Mouse (Mus musculus) kidney, embryonic 15.5 days (tissue): ENCODE measurements around the gene Nup107. TPM values are rescaled to one million over a fixed set of nuclear protein-coding genes. Genes with fewer than 3 reads are reported as not detected.

Experiments
- ATAC-seq: fragments of 200-750 bp; cut with Nextera tagmentation; replicated peaks from 2 replicates; pipeline ENCODE4 v1.8.0; 2017; ENCODE audit warnings: moderate TSS enrichment; ENCODE audit not compliant: low FRiP score
- H3K27ac ChIP-seq: fragments of 300-500 bp; sonication (generic); 2 replicates; pipeline ENCODE4 v1.5.1; 2015; ENCODE audit warnings: mild to moderate bottlenecking, inconsistent platforms
- H3K27me3 ChIP-seq: fragments of 300-500 bp; sonication (generic); 2 replicates; pipeline ENCODE4 v1.6.1; 2015; ENCODE audit warnings: inconsistent platforms
- H3K36me3 ChIP-seq: fragments of 300-500 bp; sonication (generic); 2 replicates; pipeline ENCODE4 v1.6.1; 2015; ENCODE audit warnings: inconsistent platforms
- H3K4me1 ChIP-seq: fragments of 300-500 bp; sonication (generic); 2 replicates; pipeline ENCODE4 v1.6.1; 2015; ENCODE audit warnings: inconsistent platforms
- H3K4me2 ChIP-seq: fragments of 300-500 bp; sonication (generic); 2 replicates; pipeline ENCODE4 v1.6.1; 2015; ENCODE audit warnings: moderate library complexity, mild to moderate bottlenecking, inconsistent platforms
- H3K4me3 ChIP-seq: fragments of 300-500 bp; sonication (generic); replicated peaks from 2 replicates; pipeline ENCODE4 v1.5.1; 2015; ENCODE audit warnings: mild to moderate bottlenecking, inconsistent platforms
- H3K9ac ChIP-seq: fragments of 300-500 bp; sonication (generic); 2 replicates; pipeline ENCODE4 v1.6.1; 2015; ENCODE audit warnings: mild to moderate bottlenecking, inconsistent platforms
- H3K9me3 ChIP-seq: fragments of 300-500 bp; sonication (generic); replicated peaks from 2 replicates; pipeline ENCODE4 v1.6.1; 2016; ENCODE audit warnings: inconsistent platforms
- WGBS: fragments of 180-500 bp; shearing (Covaris S2); methylation state at CpG from one replicate; pipeline ENCODE4 v1.1.7; 2015; ENCODE audit warnings: mixed read lengths; 5-methylcytosine and 5-hydroxymethylcytosine counted together
- polyA plus RNA-seq: library from polyadenylated mRNA; unstranded; fragments of >200 nt; fragmentation: Nextera tagmentation; extraction: Ambion mirVana; gene quantifications from 2 replicates; pipeline ENCODE4 v1.2.1, GENCODE M21; 2015

Nup107 gene
- polyA plus RNA-seq, 1 experiment from 2014 or later = 65.3 TPM

GRCm38 (mm10) chr10:117775401-117776144, 16.9 kb downstream of the Nup107 start:
- H3K36me3 ChIP-seq = peaks cover 93% of the 10 kb centered on the region
- 87% methylated on average over 6 of the region's 6 CpGs for WGBS

GRCm38 (mm10) chr10:117774817-117775120, 17.7 kb downstream of the Nup107 start:
- WGBS = 100% methylated on average over 1 of the region's 1 CpGs
- no peak overlapping the region for H3K27ac ChIP-seq
- no peak overlapping the region for H3K4me2 ChIP-seq
- ATAC-seq = no peak
- no peaks in the 10 kb centered on the region for H3K27me3 ChIP-seq
- H3K9me3 ChIP-seq = no peaks in the 10 kb centered on the region
- H3K9ac ChIP-seq = no peak overlapping the region
- H3K4me1 ChIP-seq = no peaks in the 10 kb centered on the region
- H3K36me3 ChIP-seq = peaks cover 94% of the 10 kb centered on the region
- no peak overlapping the region for H3K4me3 ChIP-seq

More at GRCm38 (mm10) chr10:117775401-117776144, 16.9 kb downstream of the Nup107 start:
- no peak for ATAC-seq
- no peaks in the 10 kb centered on the region for H3K27me3 ChIP-seq
- no peak overlapping the region for H3K9ac ChIP-seq
- H3K27ac ChIP-seq = no peak overlapping the region
- no peak overlapping the region for H3K4me3 ChIP-seq
- no peaks in the 10 kb centered on the region for H3K9me3 ChIP-seq
- no peak overlapping the region for H3K4me2 ChIP-seq
- H3K4me1 ChIP-seq = no peaks in the 10 kb centered on the region

GRCm38 (mm10) chr10:117774011-117774816, 18.3 kb downstream of the Nup107 start:
- H3K4me3 ChIP-seq = no peak overlapping the region
- WGBS = 91% methylated on average over 22 of the region's 22 CpGs
- no peak overlapping the region for H3K9ac ChIP-seq
- no peak for ATAC-seq
- no peaks in the 10 kb centered on the region for H3K9me3 ChIP-seq
- no peaks in the 10 kb centered on the region for H3K27me3 ChIP-seq
- no peak overlapping the region for H3K27ac ChIP-seq
- no peaks in the 10 kb centered on the region for H3K4me1 ChIP-seq
- peaks cover 96% of the 10 kb centered on the region for H3K36me3 ChIP-seq
- H3K4me2 ChIP-seq = no peak overlapping the region

GRCm38 (mm10) chr10:117773106-117773720, 19.3 kb downstream of the Nup107 start:
- Histone ChIP-seq H3K9me3 (no peaks in the 10 kb centered on the region), H3K4me1 (no peaks in the 10 kb centered on the region), H3K36me3 (peaks cover 92% of the 10 kb centered on the region), H3K4me3 (no peak overlapping the region), H3K27ac (no peak overlapping the region), H3K9ac (no peak overlapping the region), H3K27me3 (no peaks in the 10 kb centered on the region), H3K4me2 (no peak overlapping the region)
- no peak for ATAC-seq
- WGBS = 94% methylated on average over 7 of the region's 7 CpGs

- H3K4me3 ChIP-seq = no peak overlapping the region
- no peak overlapping the region for H3K9ac ChIP-seq
- WGBS = 81% methylated on average over 17 of the region's 17 CpGs
- H3K4me1 ChIP-seq = no peaks in the 10 kb centered on the region
- no peaks in the 10 kb centered on the region for H3K27me3 ChIP-seq
- no peak; the same call in 1 of the 2 replicates for ATAC-seq
- no peak overlapping the region for H3K4me2 ChIP-seq
- H3K27ac ChIP-seq = no peak overlapping the region
- H3K36me3 ChIP-seq = peaks cover 92% of the 10 kb centered on the region
- no peaks in the 10 kb centered on the region for H3K9me3 ChIP-seq
Measured at GRCm38 (mm10) chr10:117772364-117773105, 20.0 kb downstream of the Nup107 start.

GRCm38 (mm10) chr10:117771131-117771510, 21.4 kb downstream of the Nup107 start:
- H3K4me1 ChIP-seq = no peaks in the 10 kb centered on the region
- WGBS = 93% methylated on average over 10 of the region's 10 CpGs
- no peak for ATAC-seq
- H3K4me3 ChIP-seq = no peak overlapping the region
- no peaks in the 10 kb centered on the region for H3K27me3 ChIP-seq
- no peak overlapping the region for H3K9ac ChIP-seq
- no peaks in the 10 kb centered on the region for H3K9me3 ChIP-seq
- H3K27ac ChIP-seq = no peak overlapping the region
- H3K36me3 ChIP-seq = peaks cover 93% of the 10 kb centered on the region
- H3K4me2 ChIP-seq = no peak overlapping the region

GRCm38 (mm10) chr10:117770286-117771130, 22.0 kb downstream of the Nup107 start:
- H3K4me2 ChIP-seq = no peak overlapping the region
- no peaks in the 10 kb centered on the region for H3K4me1 ChIP-seq
- no peak overlapping the region for H3K9ac ChIP-seq
- WGBS = 85% methylated on average over 18 of the region's 18 CpGs
- H3K27ac ChIP-seq = no peak overlapping the region
- ATAC-seq = no peak
- no peaks in the 10 kb centered on the region for H3K27me3 ChIP-seq
- peaks cover 93% of the 10 kb centered on the region for H3K36me3 ChIP-seq
- H3K9me3 ChIP-seq = no peaks in the 10 kb centered on the region
- H3K4me3 ChIP-seq = no peak overlapping the region

- no peak overlapping the region for H3K27ac ChIP-seq
- peaks cover 93% of the 10 kb centered on the region for H3K36me3 ChIP-seq
- no peaks in the 10 kb centered on the region for H3K9me3 ChIP-seq
- ATAC-seq = no peak
- H3K27me3 ChIP-seq = no peaks in the 10 kb centered on the region
- no peak overlapping the region for H3K4me3 ChIP-seq
- H3K4me2 ChIP-seq = no peak overlapping the region
- H3K9ac ChIP-seq = no peak overlapping the region
- no peaks in the 10 kb centered on the region for H3K4me1 ChIP-seq
- 93% methylated on average over 9 of the region's 9 CpGs for WGBS
Measured at GRCm38 (mm10) chr10:117769541-117770285, 22.8 kb downstream of the Nup107 start.

GRCm38 (mm10) chr10:117768141-117768440, 24.4 kb downstream of the Nup107 start:
- Histone ChIP-seq H3K4me2 (no peak overlapping the region), H3K4me1 (no peaks in the 10 kb centered on the region), H3K27me3 (no peaks in the 10 kb centered on the region), H3K36me3 (peaks cover 91% of the 10 kb centered on the region), H3K9ac (no peak overlapping the region), H3K27ac (no peak overlapping the region), H3K4me3 (no peak overlapping the region), H3K9me3 (no peaks in the 10 kb centered on the region)
- no peak for ATAC-seq
- 87% methylated on average over 7 of the region's 7 CpGs for WGBS

- WGBS = 87% methylated on average over 10 of the region's 10 CpGs
- Histone ChIP-seq H3K27me3 (no peaks in the 10 kb centered on the region), H3K4me1 (no peaks in the 10 kb centered on the region), H3K4me3 (no peak overlapping the region), H3K9ac (no peak overlapping the region), H3K9me3 (no peaks in the 10 kb centered on the region), H3K4me2 (no peak overlapping the region), H3K27ac (no peak overlapping the region), H3K36me3 (peaks cover 91% of the 10 kb centered on the region)
- no peak for ATAC-seq
Measured at GRCm38 (mm10) chr10:117767286-117768140, 25.0 kb downstream of the Nup107 start.
